Mouse (Mus musculus) hindbrain, embryonic 16.5 days (tissue): ENCODE measurements around the gene Zdhhc12. TPM values are rescaled to one million over a fixed set of nuclear protein-coding genes. Genes with fewer than 3 reads are reported as not detected.
A peak's percentile ranks its signal among the peaks of the same experiment; 100 is the strongest.

Source experiments
- ATAC-seq: fragments of 200-750 bp; cut with Nextera tagmentation; 2 replicates; pipeline ENCODE4 v1.8.0; 2017; ENCODE audit warnings: moderate TSS enrichment, moderate library complexity
- H3K27ac ChIP-seq: fragments of 300-500 bp; sonication (generic); 2 replicates; pipeline ENCODE4 v1.5.1; 2014; ENCODE audit warnings: low read depth, mild to moderate bottlenecking, control low read depth, low read length, moderate library complexity
- H3K27me3 ChIP-seq: fragments of 300-500 bp; sonication (generic); replicated peaks from 2 replicates; pipeline ENCODE4 v1.6.1; 2014; ENCODE audit warnings: low read length; ENCODE audit not compliant: control insufficient read depth, insufficient read depth
- H3K36me3 ChIP-seq: fragments of 300-500 bp; sonication (generic); 2 replicates; pipeline ENCODE4 v1.6.1; 2014; ENCODE audit warnings: mild to moderate bottlenecking, low read length, moderate library complexity, mixed read lengths; ENCODE audit not compliant: control insufficient read depth, insufficient read depth
- H3K4me1 ChIP-seq: fragments of 300-500 bp; sonication (generic); 2 replicates; pipeline ENCODE4 v1.6.1; 2014; ENCODE audit warnings: low read depth, low read length; ENCODE audit not compliant: control insufficient read depth, insufficient read depth
- H3K4me2 ChIP-seq: fragments of 300-500 bp; sonication (generic); 2 replicates; pipeline ENCODE4 v1.6.1; 2014; ENCODE audit warnings: mild to moderate bottlenecking, low read length, control low read depth, moderate library complexity
- H3K4me3 ChIP-seq: fragments of 300-500 bp; sonication (generic); 2 replicates; pipeline ENCODE4 v1.5.1; 2014; ENCODE audit warnings: mild to moderate bottlenecking, low read length, control low read depth, moderate library complexity
- H3K9ac ChIP-seq: fragments of 300-500 bp; sonication (generic); 2 replicates; pipeline ENCODE4 v1.6.1; 2014; ENCODE audit warnings: low read depth, mild to moderate bottlenecking, control low read depth, low read length, moderate library complexity
- H3K9me3 ChIP-seq: fragments of 300-500 bp; sonication (generic); 2 replicates; pipeline ENCODE4 v1.6.1; 2014; ENCODE audit warnings: mild to moderate bottlenecking, low read length, moderate library complexity; ENCODE audit not compliant: control insufficient read depth
- WGBS: fragments of 180-500 bp; shearing (Covaris S2); extraction: QIAGEN DNeasy Blood & Tissue Kit; methylation state at CpG from one replicate; pipeline ENCODE4 v1.1.7; 2014; 5-methylcytosine and 5-hydroxymethylcytosine counted together
- polyA plus RNA-seq: library from polyadenylated mRNA; unstranded; fragments of >200 nt; fragmentation: Nextera tagmentation; extraction: Ambion mirVana; gene quantifications from 2 replicates; pipeline ENCODE4 v1.2.1, GENCODE M21; 2015

Zdhhc12 gene
- polyA plus RNA-seq, 1 experiment from 2014 or later, result 31.3 TPM

DNA sequence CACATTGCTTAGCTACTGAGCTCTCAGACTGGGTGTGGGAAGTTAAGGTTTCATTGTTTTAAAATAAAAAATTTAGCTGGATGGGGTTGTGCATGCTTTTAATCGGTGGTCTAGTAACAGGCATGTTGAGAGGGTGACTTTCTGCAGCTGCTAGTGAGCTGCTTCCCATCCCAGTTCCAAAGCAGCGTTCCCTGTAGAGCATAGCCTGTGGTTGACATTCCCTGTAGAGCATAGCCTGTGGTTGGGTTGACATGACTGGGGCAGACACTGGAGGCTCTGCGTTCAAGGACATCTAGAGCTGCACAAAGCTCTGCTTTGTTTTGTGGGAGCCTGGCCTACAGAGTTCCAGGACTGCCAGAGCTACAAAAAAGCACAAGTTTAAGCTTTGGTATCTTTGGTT lies 20.2 kb downstream of the Zdhhc12 start:
- H3K9me3 ChIP-seq, result no peaks in the 10 kb centered on the region
- H3K4me2 ChIP-seq, result no peak overlapping the region
- no peak for ATAC-seq
- no peaks in the 10 kb centered on the region for H3K27me3 ChIP-seq
- peaks cover 12% of the 10 kb centered on the region for H3K4me1 ChIP-seq
- 73% methylated on average over 3 of the region's 3 CpGs for WGBS
- H3K9ac ChIP-seq, result no peak overlapping the region
- no peak overlapping the region for H3K27ac ChIP-seq
- H3K4me3 ChIP-seq, result no peak overlapping the region
- H3K36me3 ChIP-seq, result peaks cover 11% of the 10 kb centered on the region; the same call in 1 of the 2 replicates

DNA sequence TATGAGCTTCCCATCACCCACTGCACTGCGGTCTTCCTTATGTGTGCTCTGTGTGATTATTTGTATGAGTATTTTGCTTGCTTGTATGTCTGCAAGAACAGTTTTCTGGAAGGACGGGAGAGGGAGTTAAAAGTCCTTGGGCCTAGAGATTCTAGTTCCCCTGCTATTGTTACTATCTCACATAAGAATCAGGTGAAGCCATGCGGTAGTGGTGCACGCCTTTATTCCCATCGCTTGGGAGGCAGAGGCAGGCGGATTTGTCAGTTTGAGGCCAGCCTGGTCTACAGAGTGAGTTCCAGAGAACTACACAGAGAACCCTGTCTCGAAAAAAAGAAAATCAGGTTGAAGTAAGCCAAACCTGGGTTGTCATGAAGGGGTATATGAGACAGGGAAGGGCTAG lies 20.6 kb downstream of the Zdhhc12 start:
- no peaks in the 10 kb centered on the region for H3K9me3 ChIP-seq
- peaks cover 15% of the 10 kb centered on the region for H3K4me1 ChIP-seq
- no peak for ATAC-seq
- no peak overlapping the region for H3K9ac ChIP-seq
- H3K27me3 ChIP-seq, result no peaks in the 10 kb centered on the region
- H3K36me3 ChIP-seq, result peaks cover 11% of the 10 kb centered on the region; the same call in 1 of the 2 replicates
- WGBS, result 79% methylated on average over 7 of the region's 7 CpGs
- no peak overlapping the region for H3K4me3 ChIP-seq
- no peak overlapping the region for H3K4me2 ChIP-seq
- no peak overlapping the region for H3K27ac ChIP-seq

DNA sequence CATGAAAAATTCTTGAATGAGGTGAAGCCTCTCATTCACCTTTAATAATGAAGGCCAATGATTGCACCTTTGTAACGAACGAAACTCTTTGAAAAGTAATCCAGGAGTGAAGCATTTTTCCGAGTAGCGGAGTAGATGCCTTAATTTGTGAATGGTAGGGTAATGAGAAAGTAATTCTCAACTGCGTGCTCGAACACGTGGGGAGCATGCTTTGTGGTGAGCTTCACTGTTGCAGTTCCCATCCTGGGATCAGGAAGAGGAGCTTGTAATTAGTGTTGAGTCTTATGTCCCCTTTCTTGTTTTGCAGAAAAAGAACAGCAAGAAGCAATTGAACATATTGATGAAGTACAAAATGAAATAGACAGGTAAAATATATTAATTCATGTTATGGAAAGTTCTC lies 25.5 kb downstream of the Zdhhc12 start:
- Histone ChIP-seq H3K36me3 (peaks cover 7% of the 10 kb centered on the region; the same call in 1 of the 2 replicates), H3K4me1 (peaks cover 20% of the 10 kb centered on the region), H3K27me3 (no peaks in the 10 kb centered on the region), H3K27ac (no peak overlapping the region), H3K4me2 (peak overlapping the region; percentile 73), H3K9me3 (no peaks in the 10 kb centered on the region), H3K4me3 (peak overlapping the region; percentile 99), H3K9ac (peak overlapping the region; percentile 98)
- 24% methylated on average over 7 of the region's 7 CpGs for WGBS
- no peak for ATAC-seq

DNA sequence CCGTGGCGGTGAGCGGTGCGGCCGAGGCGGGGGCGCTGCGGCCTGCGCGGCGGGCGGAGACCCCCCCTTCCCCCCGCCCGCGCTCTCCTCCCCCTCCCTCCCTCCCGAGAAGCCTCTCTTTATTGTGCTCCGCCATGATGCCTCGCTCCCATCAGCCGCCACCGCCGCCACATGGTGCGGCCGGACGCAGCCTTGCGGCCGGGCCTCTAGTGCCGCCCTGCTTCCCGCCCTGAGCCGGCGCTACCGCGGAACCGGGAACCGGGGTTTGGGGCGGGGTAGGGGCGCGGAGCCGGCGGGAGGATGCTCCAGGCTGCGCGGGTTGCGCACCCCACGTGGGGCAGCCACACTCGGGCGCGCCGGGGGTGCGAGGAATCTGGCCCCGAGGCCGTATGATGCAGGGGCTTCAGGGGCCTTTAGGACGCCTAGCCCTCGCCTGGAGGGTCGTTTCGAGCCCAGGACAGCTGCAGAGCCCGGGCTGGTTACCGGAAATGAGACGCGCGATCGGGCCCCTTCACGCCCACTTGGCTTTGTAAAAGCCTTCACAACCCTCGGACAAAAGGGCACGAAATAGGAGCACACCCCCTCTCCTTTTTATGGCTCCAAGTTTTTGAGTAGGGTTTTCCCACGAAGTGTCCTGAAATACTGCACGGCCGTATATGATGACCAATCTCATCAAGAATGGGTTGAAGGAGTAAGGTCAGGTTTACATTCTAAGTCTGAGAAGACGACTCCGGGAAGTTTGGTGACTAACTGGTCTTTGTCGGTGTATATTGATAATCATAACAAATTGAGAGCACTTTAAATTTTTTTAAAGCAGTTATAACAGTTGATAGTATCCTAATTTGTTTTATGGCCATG lies 26.2 kb downstream of the Zdhhc12 start:
- Histone ChIP-seq H3K9ac (peak overlapping the region; percentile 98), H3K27me3 (no peaks in the 10 kb centered on the region), H3K36me3 (0 out of 2 replicates have a peak, but pooled peaks cover 4% of the 10 kb centered on the region), H3K4me3 (peak overlapping the region; percentile 99), H3K4me1 (peaks cover 26% of the 10 kb centered on the region), H3K4me2 (peak overlapping the region; percentile 73), H3K27ac (peak overlapping the region; percentile 99), H3K9me3 (no peaks in the 10 kb centered on the region)
- WGBS, result under 1% methylated on average over 31 of the region's 69 CpGs
- peak; percentile 25 for ATAC-seq

DNA sequence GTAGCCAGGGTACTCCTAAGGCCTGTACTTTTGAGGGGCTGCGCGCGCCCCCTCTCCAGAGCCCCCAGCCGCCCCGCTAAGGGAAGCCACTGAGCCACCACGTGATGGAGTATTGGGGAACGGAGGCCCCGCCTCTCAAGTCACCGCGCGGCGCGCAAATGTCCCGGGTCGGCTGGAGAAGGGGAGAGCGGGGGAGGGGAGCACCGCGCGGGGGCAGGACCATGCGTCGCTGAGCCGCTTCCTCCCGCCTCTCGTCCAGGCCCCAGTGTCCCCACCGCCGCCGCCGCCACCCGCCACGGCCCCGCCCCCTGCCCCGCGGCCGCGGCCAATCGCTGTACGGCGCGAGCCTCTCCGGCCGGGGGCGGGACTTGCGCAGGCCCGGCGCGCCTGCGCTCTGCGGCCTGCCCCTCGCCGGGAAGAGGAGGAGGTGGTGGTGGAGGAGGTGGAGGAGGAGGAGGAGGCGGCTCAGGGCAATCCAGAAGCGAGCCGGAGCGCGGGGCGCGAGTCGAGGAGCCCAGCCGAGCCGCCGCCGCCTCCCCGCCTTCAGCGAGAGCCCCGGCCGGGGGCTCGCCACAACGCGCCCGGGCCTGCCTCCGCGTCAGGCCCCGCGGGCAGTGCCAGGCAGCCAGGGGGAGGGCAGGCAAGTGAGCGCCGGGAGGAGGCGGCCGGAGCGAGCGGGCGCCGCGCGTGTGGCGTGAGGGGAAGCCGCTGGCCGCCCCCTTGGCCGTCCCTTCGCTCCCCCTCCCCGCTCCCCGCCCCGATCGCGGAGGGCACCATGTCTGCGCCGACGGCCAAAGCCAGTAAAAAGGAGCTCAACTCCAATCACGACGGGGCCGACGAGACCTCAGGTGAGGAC lies 27.2 kb downstream of the Zdhhc12 start:
- peaks cover 31% of the 10 kb centered on the region for H3K4me1 ChIP-seq
- under 1% methylated on average over 42 of the region's 101 CpGs for WGBS
- H3K27me3 ChIP-seq, result no peaks in the 10 kb centered on the region
- peak overlapping the region; percentile 99 for H3K4me3 ChIP-seq
- peak overlapping the region; percentile 99 for H3K27ac ChIP-seq
- 0 out of 2 replicates have a peak, but pooled peaks cover 4% of the 10 kb centered on the region for H3K36me3 ChIP-seq
- peak overlapping the region; percentile 59 for H3K4me2 ChIP-seq
- peak overlapping the region; percentile 98 for H3K9ac ChIP-seq
- H3K9me3 ChIP-seq, result no peaks in the 10 kb centered on the region
- peak; percentile 96 for ATAC-seq

DNA sequence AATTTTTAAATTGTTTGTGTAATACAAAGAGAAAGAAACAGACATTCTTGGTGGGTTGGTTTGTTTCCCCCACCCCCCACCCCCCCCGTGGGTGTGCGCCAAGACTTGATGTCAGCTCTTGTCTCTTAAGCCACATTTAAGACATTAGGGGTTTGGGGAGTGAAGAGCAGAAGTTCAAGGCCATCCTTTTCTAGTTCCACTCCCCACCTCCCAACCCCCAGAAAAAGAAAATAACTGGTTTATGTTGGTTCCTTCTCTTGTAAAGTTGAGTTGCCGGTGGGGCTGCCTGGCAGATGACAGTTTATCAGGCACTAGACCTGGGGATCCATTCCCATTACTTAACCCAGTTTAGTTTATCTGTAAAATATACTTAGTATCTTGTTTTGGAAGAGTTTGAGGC lies 29.1 kb downstream of the Zdhhc12 start:
- no peak overlapping the region for H3K9ac ChIP-seq
- peaks cover 31% of the 10 kb centered on the region for H3K4me1 ChIP-seq
- no peak overlapping the region for H3K4me3 ChIP-seq
- H3K27ac ChIP-seq, result no peak overlapping the region
- no peaks in the 10 kb centered on the region for H3K36me3 ChIP-seq
- ATAC-seq, result no peak
- WGBS, result 34% methylated on average over 3 of the region's 3 CpGs
- H3K9me3 ChIP-seq, result no peaks in the 10 kb centered on the region
- no peaks in the 10 kb centered on the region for H3K27me3 ChIP-seq
- no peak overlapping the region for H3K4me2 ChIP-seq

DNA sequence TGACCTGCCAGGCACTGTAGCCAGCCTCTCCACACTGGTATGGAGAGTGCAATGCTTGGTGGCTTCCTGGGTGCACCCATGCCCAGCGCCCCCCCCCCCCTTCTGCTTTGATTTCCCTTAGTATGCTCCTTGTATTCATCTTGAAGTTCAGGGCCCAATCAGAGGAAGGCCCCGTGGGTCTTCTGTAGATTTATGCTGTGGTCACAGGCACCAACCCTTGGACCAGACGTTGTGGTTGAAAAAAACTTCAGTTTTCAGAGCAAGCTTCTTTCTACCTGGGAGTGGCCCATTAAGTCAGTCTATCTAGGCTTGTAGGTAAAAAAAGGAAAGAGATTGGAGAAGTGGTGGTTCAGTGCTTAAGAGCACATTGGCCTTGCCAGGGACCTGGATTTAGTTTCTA lies 29.7 kb downstream of the Zdhhc12 start:
- H3K4me3 ChIP-seq, result no peak overlapping the region
- no peaks in the 10 kb centered on the region for H3K9me3 ChIP-seq
- WGBS, result 10% methylated on average over 2 of the region's 3 CpGs
- no peaks in the 10 kb centered on the region for H3K27me3 ChIP-seq
- no peak for ATAC-seq
- H3K9ac ChIP-seq, result no peak overlapping the region
- H3K4me2 ChIP-seq, result peak overlapping the region; percentile 62
- no peaks in the 10 kb centered on the region for H3K36me3 ChIP-seq
- no peak overlapping the region for H3K27ac ChIP-seq
- peaks cover 31% of the 10 kb centered on the region for H3K4me1 ChIP-seq

DNA sequence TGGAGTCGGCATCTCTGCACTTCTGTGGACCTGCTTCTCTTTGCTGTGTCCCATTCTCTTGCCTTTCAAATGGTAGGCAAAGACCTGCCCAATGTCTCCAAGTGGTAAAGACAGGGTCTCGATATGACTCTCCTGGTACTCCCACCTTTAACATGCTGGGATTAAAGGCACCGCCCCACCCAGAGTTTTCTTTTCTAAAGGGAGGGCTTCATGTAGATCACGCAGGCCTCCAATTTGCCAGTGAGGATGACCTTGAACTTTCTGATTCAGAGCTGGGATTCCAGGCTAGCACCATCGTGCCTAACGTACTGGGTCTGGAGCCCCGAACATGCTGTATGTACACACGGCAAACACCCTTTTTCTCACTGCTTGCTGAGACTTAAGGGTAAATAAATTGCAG lies 30.2 kb downstream of the Zdhhc12 start:
- Histone ChIP-seq H3K27ac (peak overlapping the region; percentile 72), H3K9ac (peak overlapping the region; percentile 67)

More for the DNA sequence above, 30.2 kb downstream of the Zdhhc12 start:
- H3K4me3 ChIP-seq, result peak overlapping the region; percentile 53
- peaks cover 26% of the 10 kb centered on the region for H3K4me1 ChIP-seq
- ATAC-seq, result no peak
- no peaks in the 10 kb centered on the region for H3K36me3 ChIP-seq
- 5% methylated on average over 8 of the region's 8 CpGs for WGBS
- no peaks in the 10 kb centered on the region for H3K27me3 ChIP-seq
- H3K4me2 ChIP-seq, result peak overlapping the region; percentile 62
- no peaks in the 10 kb centered on the region for H3K9me3 ChIP-seq
